Mouse (Mus musculus): ENCODE measurements around the gene Trub2. TPM values are rescaled to one million over a fixed set of nuclear protein-coding genes. Genes with fewer than 3 reads are reported as not detected.

The Trub2 gene
- total and polyA plus RNA-seq, 3 experiments = 7.9 to 66.4 (median 30.5) TPM

GRCm38 (mm10) chr2:29713501-29713900 is 74.8 kb downstream of the Trub2 start:
- Histone ChIP-seq H3K36me3 (replicated peaks) (peaks cover 93% of the 10 kb centered on the region), H3K27me3 (ENCODE audit: insufficient read depth, low read length) (no peaks in the 10 kb centered on the region), H3K4me3 (ENCODE audit: low read depth, low read length) (no peak overlapping the region), H3K4me1 (ENCODE audit: insufficient read depth, low read depth, low read length) (no peaks in the 10 kb centered on the region), H3K9me3 (replicated peaks) (no peaks in the 10 kb centered on the region)
- TF ChIP-seq POLR2AphosphoS5 (IDR thresholded peaks at IDR 0.05; ENCODE audit: insufficient replicate concordance, low read depth, low read length) = no peak
- no peak for TF ChIP-seq CTCF (IDR thresholded peaks at IDR 0.05; ENCODE audit: low read depth, low read length)
- no peak for TF ChIP-seq GATA2 (IDR thresholded peaks at IDR 0.05; ENCODE audit: borderline replicate concordance, low read depth, low read length)
- TF ChIP-seq TAL1 (conservative IDR thresholded peaks at IDR 0.05; ENCODE audit: low read depth, low read length) = no peak
- DNase-seq (ENCODE audit: low spot score) = no peak
- ATAC-seq (ENCODE audit: extremely low read depth, insufficient number of reproducible peaks, low FRiP score, poor library complexity, severe bottlenecking) = no peak

- DNase-seq (ENCODE audit: low spot score) = no peak
- TF ChIP-seq TAL1 (conservative IDR thresholded peaks at IDR 0.05; ENCODE audit: low read depth, low read length) = no peak
- TF ChIP-seq GATA2 (IDR thresholded peaks at IDR 0.05; ENCODE audit: borderline replicate concordance, low read depth, low read length) = no peak
- no peak for TF ChIP-seq GATA1 (IDR thresholded peaks at IDR 0.05; ENCODE audit: borderline replicate concordance, low read length)
- no peak for TF ChIP-seq POLR2AphosphoS5 (IDR thresholded peaks at IDR 0.05; ENCODE audit: insufficient replicate concordance, low read depth, low read length)
- no peak for TF ChIP-seq CTCF (IDR thresholded peaks at IDR 0.05; ENCODE audit: low read depth, low read length)
- peaks cover 93% of the 10 kb centered on the region for H3K36me3 ChIP-seq (replicated peaks)
- no peaks in the 10 kb centered on the region for H3K4me1 ChIP-seq (ENCODE audit: insufficient read depth, low read depth, low read length)
- H3K9me3 ChIP-seq (replicated peaks) = no peaks in the 10 kb centered on the region
- no peak overlapping the region for H3K4me3 ChIP-seq (ENCODE audit: low read depth, low read length)
- H3K27me3 ChIP-seq (ENCODE audit: insufficient read depth, low read length) = no peaks in the 10 kb centered on the region
- ATAC-seq (ENCODE audit: extremely low read depth, insufficient number of reproducible peaks, low FRiP score, poor library complexity, severe bottlenecking) = no peak
These were observed 76.4 kb downstream of the Trub2 start for GRCm38 (mm10) chr2:29711877-29712276.

Other genes with a start within 250 kb of the Trub2 start
- gene Rapgef1, start 168.8 kb downstream of the Trub2 start, total RNA-seq (2014; fragmentation: Nextera tagmentation) = 42.0 and 42.8 TPM in 2 replicates
- gene Rapgef1, start 168.8 kb downstream of the Trub2 start, total RNA-seq (2017) = 24.3 and 25.4 TPM in 2 replicates
- 37.2 and 43.3 TPM in 2 replicates for gene Rapgef1, start 168.8 kb downstream of the Trub2 start, polyA plus RNA-seq (2012)
- gene Gm13420, start 36.8 kb downstream of the Trub2 start, total RNA-seq (2014; fragmentation: Nextera tagmentation) = not detected in 2 replicates
- gene Gm13420, start 36.8 kb downstream of the Trub2 start, total RNA-seq (2017) = not detected in 2 replicates
- gene Gm13420, start 36.8 kb downstream of the Trub2 start, polyA plus RNA-seq (2012) = not detected in 2 replicates
- gene Gm13547, start 29.2 kb downstream of the Trub2 start, total RNA-seq (2014; fragmentation: Nextera tagmentation) = not detected in 2 replicates
- 0.93 TPM in 1 of 2 replicates, not detected in the other for gene Gm13547, start 29.2 kb downstream of the Trub2 start, total RNA-seq (2017)
- gene Gm13547, start 29.2 kb downstream of the Trub2 start, polyA plus RNA-seq (2012) = not detected in 2 replicates
- gene Coq4, start 1.0 kb downstream of the Trub2 start, total RNA-seq (2014; fragmentation: Nextera tagmentation) = 9.8 and 11.1 TPM in 2 replicates
- gene Coq4, start 1.0 kb downstream of the Trub2 start, total RNA-seq (2017) = 18.2 and 20.1 TPM in 2 replicates
- 242 and 318 TPM in 2 replicates for gene Coq4, start 1.0 kb downstream of the Trub2 start, polyA plus RNA-seq (2012)
- gene Slc27a4, start 14.1 kb upstream of the Trub2 start, total RNA-seq (2014; fragmentation: Nextera tagmentation) = 4.2 and 9.0 TPM in 2 replicates
- gene Slc27a4, start 14.1 kb upstream of the Trub2 start, total RNA-seq (2017) = 5.5 and 8.6 TPM in 2 replicates
- gene Slc27a4, start 14.1 kb upstream of the Trub2 start, polyA plus RNA-seq (2012) = 5.7 and 6.7 TPM in 2 replicates
- 10.3 and 15.2 TPM in 2 replicates for gene Urm1, start 31.6 kb upstream of the Trub2 start, total RNA-seq (2014; fragmentation: Nextera tagmentation)
- 19.9 and 23.8 TPM in 2 replicates for gene Urm1, start 31.6 kb upstream of the Trub2 start, total RNA-seq (2017)
- 43.5 and 71.3 TPM in 2 replicates for gene Urm1, start 31.6 kb upstream of the Trub2 start, polyA plus RNA-seq (2012)
- 22.2 and 23.6 TPM in 2 replicates for gene Cercam, start 80.7 kb upstream of the Trub2 start, total RNA-seq (2014; fragmentation: Nextera tagmentation)
- gene Cercam, start 80.7 kb upstream of the Trub2 start, total RNA-seq (2017) = 2.9 and 5.1 TPM in 2 replicates
- 17.6 and 21.1 TPM in 2 replicates for gene Cercam, start 80.7 kb upstream of the Trub2 start, polyA plus RNA-seq (2012)
- gene Odf2, start 100.7 kb upstream of the Trub2 start, total RNA-seq (2014; fragmentation: Nextera tagmentation) = 72.5 and 158 TPM in 2 replicates
- gene Odf2, start 100.7 kb upstream of the Trub2 start, total RNA-seq (2017) = 64.6 and 70.9 TPM in 2 replicates
- gene Odf2, start 100.7 kb upstream of the Trub2 start, polyA plus RNA-seq (2012) = 16.0 and 24.1 TPM in 2 replicates
- 42.1 and 52.2 TPM in 2 replicates for gene Gle1, start 146.9 kb upstream of the Trub2 start, total RNA-seq (2014; fragmentation: Nextera tagmentation)
- 57.2 and 61.6 TPM in 2 replicates for gene Gle1, start 146.9 kb upstream of the Trub2 start, total RNA-seq (2017)
- 42.5 and 62.3 TPM in 2 replicates for gene Gle1, start 146.9 kb upstream of the Trub2 start, polyA plus RNA-seq (2012)
- 25.6 and 25.7 TPM in 2 replicates for gene Sptan1, start 177.1 kb upstream of the Trub2 start, total RNA-seq (2014; fragmentation: Nextera tagmentation)
- gene Sptan1, start 177.1 kb upstream of the Trub2 start, total RNA-seq (2017) = 49.4 and 53.2 TPM in 2 replicates
- 8.8 and 9.3 TPM in 2 replicates for gene Sptan1, start 177.1 kb upstream of the Trub2 start, polyA plus RNA-seq (2012)